Mouse (Mus musculus) heart, adult 11 months (tissue): ENCODE measurements around the gene Exoc1.

ENCODE experiments used
- DNase-seq: peaks from one replicate; pipeline ENCODE4 v3.0.0; 2022

Gene Exoc1

GRCm38 (mm10) chr5:76529040-76529703, at the start of gene Exoc1:
Exoc1 (plus strand) TSS chr5:76529311.
- peak; percentile 99 for DNase-seq

GRCm38 (mm10) chr5:76483811-76484210, 45.3 kb upstream of the Exoc1 start, which contains the start of gene Gm7271:
Gm7271 (plus strand) TSS chr5:76484040.
- DNase-seq = peak; percentile 53

GRCm38 (mm10) chr5:76495126-76495525, 34.0 kb upstream of the Exoc1 start:
- peak; percentile 16 for DNase-seq

DNA sequence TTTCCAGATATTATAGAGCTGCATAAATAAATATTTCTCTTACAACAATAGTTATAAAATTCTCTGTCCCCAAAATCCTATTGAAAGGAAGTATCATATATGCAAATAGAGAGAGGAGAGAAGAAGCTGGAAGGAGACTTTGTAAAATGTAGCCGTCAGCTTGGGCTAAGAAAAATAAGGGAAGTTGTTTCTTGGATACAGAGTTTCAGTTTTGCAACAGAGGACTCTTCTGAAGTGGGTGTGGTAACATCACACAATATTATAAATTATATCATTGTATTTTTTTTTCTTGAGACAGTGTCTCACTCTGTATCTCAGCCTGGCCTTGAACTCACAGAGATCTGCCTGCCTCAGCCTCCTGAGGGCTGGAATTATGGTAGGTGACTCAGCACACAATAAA, 6.7 kb upstream of the Exoc1 start:
- no peak for DNase-seq

- DNase-seq = peak; percentile 88
Observed at GRCm38 (mm10) chr5:76524623-76525022, 4.5 kb upstream of the Exoc1 start.

GRCm38 (mm10) chr5:76525066-76525465, 4.0 kb upstream of the Exoc1 start:
- DNase-seq = peak; percentile 75

GRCm38 (mm10) chr5:76525829-76526228, 3.3 kb upstream of the Exoc1 start:
- no peak for DNase-seq

DNA sequence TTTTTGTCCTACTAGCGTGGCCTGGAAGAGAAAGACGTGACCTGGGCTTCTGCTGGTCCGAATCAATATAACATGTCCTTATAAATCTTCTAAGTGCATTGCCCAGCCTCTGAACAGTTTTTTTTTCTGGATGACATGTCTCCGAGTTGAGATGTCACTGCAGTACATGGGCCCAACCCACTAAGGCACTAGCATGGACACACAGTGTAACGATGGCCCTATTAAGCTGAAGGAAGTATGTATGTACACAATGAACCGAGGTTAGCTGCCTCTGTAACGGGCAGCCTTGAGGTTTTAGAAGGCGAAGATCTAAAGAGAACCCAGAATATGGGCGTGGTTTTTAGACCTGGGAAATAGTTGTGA, 574 bp downstream of the Exoc1 start:
- DNase-seq = no peak

- DNase-seq = peak; percentile 93
Observed at GRCm38 (mm10) chr5:76533186-76533585, 4.1 kb downstream of the Exoc1 start.

GRCm38 (mm10) chr5:76536231-76536630, 7.1 kb downstream of the Exoc1 start:
- DNase-seq = no peak

GRCm38 (mm10) chr5:76537578-76537977, 8.5 kb downstream of the Exoc1 start:
- DNase-seq = no peak

DNA sequence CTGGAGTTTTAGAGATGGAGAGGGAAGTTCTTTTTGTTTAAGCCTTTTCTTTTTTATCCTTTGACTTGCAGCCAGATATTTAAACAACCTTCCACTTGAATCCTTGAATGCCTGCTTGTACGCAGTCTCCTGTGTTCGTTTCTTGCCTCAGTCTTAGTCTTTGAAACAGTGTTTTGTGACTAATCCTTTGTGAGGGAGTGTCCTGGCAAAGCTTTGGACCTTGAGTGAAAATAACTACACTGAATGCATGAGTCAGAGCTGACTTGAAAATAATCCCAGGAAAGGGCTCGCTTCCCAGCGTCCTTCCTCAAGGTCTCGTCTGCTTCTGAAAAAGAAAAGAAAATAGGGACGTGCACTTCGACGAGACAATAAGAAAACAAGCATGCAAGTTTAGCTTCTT, 11.1 kb downstream of the Exoc1 start:
- DNase-seq = peak; percentile 91

GRCm38 (mm10) chr5:76540842-76541241, 11.7 kb downstream of the Exoc1 start:
- no peak for DNase-seq

GRCm38 (mm10) chr5:76543200-76543599, 14.1 kb downstream of the Exoc1 start:
- no peak for DNase-seq

- peak; percentile 55 for DNase-seq
Observed at GRCm38 (mm10) chr5:76550426-76550825, 21.3 kb downstream of the Exoc1 start.

GRCm38 (mm10) chr5:76565321-76565720, 36.2 kb downstream of the Exoc1 start:
- peak; percentile 89 for DNase-seq

DNA sequence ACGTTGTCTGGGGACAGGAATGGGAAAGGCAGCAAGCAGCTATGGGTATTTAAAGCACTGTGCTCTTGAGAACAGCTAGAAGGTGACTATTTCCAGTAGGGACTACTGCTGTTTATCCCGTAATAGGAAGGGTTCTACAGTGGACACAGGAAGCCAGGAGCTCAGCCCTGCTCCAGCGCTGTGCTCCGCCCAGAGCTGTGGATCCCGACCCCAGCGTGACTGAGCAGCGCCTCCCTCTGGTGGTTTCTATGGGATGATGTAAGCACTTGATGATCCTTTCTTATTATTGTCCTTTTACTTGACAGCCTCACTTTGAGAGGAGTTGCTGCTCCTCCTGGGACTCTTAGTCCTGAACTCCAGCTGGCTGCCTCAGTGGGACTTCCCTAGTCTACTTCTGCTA, 45.1 kb downstream of the Exoc1 start:
- DNase-seq = peak; percentile 59

DNA sequence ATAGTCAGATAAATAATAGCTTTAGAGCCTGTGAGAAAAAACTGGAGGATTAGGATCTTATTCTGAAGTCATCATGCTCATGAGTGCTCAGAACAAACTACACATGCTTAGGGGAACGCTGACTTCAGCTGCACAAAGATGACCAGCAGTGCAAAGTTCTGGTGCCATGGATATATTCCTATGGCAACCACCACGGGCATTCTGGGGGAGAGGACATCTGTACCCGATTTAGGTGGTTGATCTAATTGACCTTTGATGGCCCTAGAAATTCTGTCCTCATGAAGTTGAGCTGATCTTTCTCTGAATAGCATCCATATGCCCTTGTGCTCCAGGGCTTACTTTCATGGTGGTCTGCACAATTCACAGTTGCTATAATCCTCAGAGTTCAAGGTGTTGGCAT, 47.9 kb downstream of the Exoc1 start:
- peak; percentile 63 for DNase-seq

DNA sequence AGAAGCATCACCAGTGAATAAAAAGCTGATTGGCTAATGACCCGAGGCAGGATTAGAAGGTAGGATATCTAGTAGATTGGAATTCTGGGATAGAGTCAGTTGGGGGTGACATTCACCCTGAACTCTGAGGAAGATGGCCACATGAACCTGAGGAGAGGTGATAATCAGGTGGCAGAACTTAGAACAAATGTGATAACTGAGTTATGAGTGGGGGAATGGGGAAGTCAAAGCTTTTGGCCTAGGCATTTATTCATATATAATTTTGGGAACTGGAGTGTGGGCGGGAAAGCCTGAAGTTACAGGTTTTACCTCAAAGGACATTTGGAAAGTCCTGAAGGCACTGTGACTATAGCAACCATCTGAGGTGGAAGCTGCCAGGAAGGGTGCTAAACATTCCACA, 56.3 kb downstream of the Exoc1 start:
- peak; percentile 23 for DNase-seq

DNA sequence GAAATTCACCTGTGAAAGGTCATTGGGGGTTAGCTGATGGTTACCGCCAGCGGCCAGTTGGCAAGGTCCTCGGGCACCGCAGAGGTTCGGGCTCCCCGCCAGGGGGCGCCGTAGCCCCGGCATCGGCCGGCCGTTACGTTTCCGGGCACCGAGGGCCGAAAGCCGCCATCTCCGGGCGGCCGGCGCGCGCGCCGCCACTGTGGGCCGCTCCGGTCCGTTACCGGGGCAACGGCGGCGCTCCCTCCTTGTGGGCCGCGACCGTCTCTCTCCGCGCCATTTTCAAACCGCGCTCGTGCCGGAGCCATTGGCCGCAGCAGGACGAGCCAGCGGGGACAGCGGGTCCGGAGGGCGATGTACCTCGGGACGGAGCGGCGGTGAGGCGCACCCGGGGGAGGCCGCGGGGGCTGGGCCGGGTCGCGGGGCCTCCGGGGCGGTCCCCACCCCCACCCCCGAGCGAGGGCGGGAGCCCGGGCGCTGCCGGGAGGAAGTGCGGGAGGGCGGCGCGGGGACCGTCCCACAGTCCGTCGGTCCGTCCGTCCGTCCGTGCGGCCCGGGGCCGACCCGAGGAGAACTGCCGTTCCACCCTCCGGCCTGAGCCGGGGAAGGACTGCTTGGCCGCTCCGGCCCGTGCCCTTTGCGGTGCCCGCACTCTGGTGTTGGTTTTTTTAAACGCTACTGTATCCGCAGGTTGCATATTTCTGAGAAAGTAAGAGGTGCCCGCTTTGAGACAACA, 59.6 kb downstream of the Exoc1 start, which contains the start of gene Cep135:
Gene Cep135 (plus strand): TSS at position 148 of the 733 bp plus-strand sequence.
- DNase-seq = peak; percentile 99

GRCm38 (mm10) chr5:76589311-76589710, 60.2 kb downstream of the Exoc1 start:
- DNase-seq = no peak

- no peak for DNase-seq
Observed at GRCm38 (mm10) chr5:76590009-76590408, 60.9 kb downstream of the Exoc1 start.

DNA sequence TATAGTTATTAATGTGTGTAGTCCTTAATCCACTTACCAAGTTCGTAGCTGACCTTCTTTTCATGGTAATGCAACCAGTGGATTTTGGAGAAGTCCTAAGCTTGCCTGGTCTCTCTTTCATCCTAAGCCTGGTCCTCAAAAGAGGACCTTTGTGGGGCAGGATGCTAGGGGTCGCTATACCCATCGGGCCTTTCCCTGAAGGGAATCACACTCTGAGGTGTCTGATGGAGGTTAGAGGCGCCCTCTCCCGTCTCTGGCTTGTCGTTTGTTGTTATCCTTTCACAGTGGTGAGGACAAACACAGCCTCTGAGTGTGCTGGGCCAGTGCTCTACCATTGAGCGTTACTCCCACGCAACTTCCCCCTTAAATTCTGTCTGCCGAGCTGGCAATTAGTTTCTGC, 62.8 kb downstream of the Exoc1 start:
- no peak for DNase-seq

DNA sequence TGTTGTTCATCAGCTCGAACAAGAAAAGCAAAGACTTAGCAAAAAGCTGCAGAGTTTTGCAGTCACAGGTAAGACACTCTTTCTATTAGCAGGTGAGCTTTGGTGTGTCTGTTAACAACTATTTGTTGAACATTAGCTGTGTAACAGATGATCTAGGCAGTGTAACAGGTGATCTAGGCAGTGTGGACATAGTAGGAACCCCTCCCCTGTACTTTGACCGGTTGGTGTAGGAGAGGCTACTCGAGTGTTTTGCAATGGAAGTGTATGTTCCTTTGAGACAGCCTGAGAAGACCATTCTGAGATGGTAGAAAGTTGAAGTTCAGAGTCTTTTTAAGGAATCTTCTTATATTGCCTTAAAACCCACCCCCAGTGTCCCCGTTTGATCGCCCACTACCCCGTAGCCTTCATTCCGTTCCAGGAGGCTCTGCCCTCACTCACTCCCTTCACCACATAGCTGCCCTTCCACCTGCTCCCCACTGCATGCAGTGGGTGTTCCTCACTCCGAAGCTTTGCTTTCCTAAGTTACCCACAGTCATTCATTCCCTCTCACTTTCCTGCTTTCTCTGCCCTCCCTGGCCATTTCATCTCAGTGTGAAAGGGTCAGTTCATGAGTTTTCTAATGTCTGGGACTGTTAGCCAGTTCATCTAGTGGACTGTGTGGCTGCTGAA, 80.7 kb downstream of the Exoc1 start:
- DNase-seq = no peak
